Mouse (Mus musculus): ENCODE data around the gene AC124108.1. TPM values are rescaled to one million over a fixed set of nuclear protein-coding genes. Genes with fewer than 3 reads are reported as not detected.

The AC124108.1 gene
- not detected in 2 replicates for total RNA-seq (2014; fragmentation: Nextera tagmentation)
- total RNA-seq (2017) = not detected in 2 replicates

GRCm38 (mm10) chr1:132191093-132191785, at the start of gene AC124108.1, which contains the start of gene Lemd1:
Gene AC124108.1 (plus strand): TSS chr1:132191457.
Gene Lemd1 (plus strand): TSS chr1:132191431.
- no peak for ATAC-seq (replicated peaks; ENCODE audit: poor library complexity, severe bottlenecking)

GRCm38 (mm10) chr1:132141753-132142152, 49.5 kb upstream of the AC124108.1 start:
- no peak for ATAC-seq (replicated peaks; ENCODE audit: poor library complexity, severe bottlenecking)

GRCm38 (mm10) chr1:132143079-132143478, 48.2 kb upstream of the AC124108.1 start:
- peak; percentile 46 for ATAC-seq (replicated peaks; ENCODE audit: poor library complexity, severe bottlenecking)

GRCm38 (mm10) chr1:132143730-132144129, 47.5 kb upstream of the AC124108.1 start:
- no peak for ATAC-seq (replicated peaks; ENCODE audit: poor library complexity, severe bottlenecking)

GRCm38 (mm10) chr1:132144223-132144622, 47.0 kb upstream of the AC124108.1 start:
- ATAC-seq (replicated peaks; ENCODE audit: poor library complexity, severe bottlenecking) = no peak

GRCm38 (mm10) chr1:132144837-132145236, 46.4 kb upstream of the AC124108.1 start:
- ATAC-seq (replicated peaks; ENCODE audit: poor library complexity, severe bottlenecking) = no peak

GRCm38 (mm10) chr1:132145973-132146685, 45.1 kb upstream of the AC124108.1 start:
- no peak for ATAC-seq (replicated peaks; ENCODE audit: poor library complexity, severe bottlenecking)

GRCm38 (mm10) chr1:132149410-132149809, 41.8 kb upstream of the AC124108.1 start:
- ATAC-seq (replicated peaks; ENCODE audit: poor library complexity, severe bottlenecking) = peak; percentile 88

GRCm38 (mm10) chr1:132150171-132150570, 41.1 kb upstream of the AC124108.1 start:
- ATAC-seq (replicated peaks; ENCODE audit: poor library complexity, severe bottlenecking) = no peak

GRCm38 (mm10) chr1:132150817-132151601, 40.2 kb upstream of the AC124108.1 start:
- no peak for ATAC-seq (replicated peaks; ENCODE audit: poor library complexity, severe bottlenecking)

- no peak for ATAC-seq (replicated peaks; ENCODE audit: poor library complexity, severe bottlenecking)
Measured at GRCm38 (mm10) chr1:132151908-132152307, 39.3 kb upstream of the AC124108.1 start.

GRCm38 (mm10) chr1:132153086-132153690, 38.1 kb upstream of the AC124108.1 start:
- ATAC-seq (replicated peaks; ENCODE audit: poor library complexity, severe bottlenecking) = no peak

- no peak for ATAC-seq (replicated peaks; ENCODE audit: poor library complexity, severe bottlenecking)
Measured at GRCm38 (mm10) chr1:132153691-132154090, 37.6 kb upstream of the AC124108.1 start.

- ATAC-seq (replicated peaks; ENCODE audit: poor library complexity, severe bottlenecking) = peak; percentile 85
Measured at GRCm38 (mm10) chr1:132155737-132156136, 35.5 kb upstream of the AC124108.1 start.

GRCm38 (mm10) chr1:132157016-132157781, 34.1 kb upstream of the AC124108.1 start:
- peak; percentile 78 for ATAC-seq (replicated peaks; ENCODE audit: poor library complexity, severe bottlenecking)

- ATAC-seq (replicated peaks; ENCODE audit: poor library complexity, severe bottlenecking) = no peak
Measured at GRCm38 (mm10) chr1:132157808-132158207, 33.4 kb upstream of the AC124108.1 start.

- ATAC-seq (replicated peaks; ENCODE audit: poor library complexity, severe bottlenecking) = no peak
Measured at GRCm38 (mm10) chr1:132158741-132159140, 32.5 kb upstream of the AC124108.1 start.

GRCm38 (mm10) chr1:132159681-132160080, 31.6 kb upstream of the AC124108.1 start:
- ATAC-seq (replicated peaks; ENCODE audit: poor library complexity, severe bottlenecking) = no peak

GRCm38 (mm10) chr1:132161211-132161880, 29.9 kb upstream of the AC124108.1 start:
- ATAC-seq (replicated peaks; ENCODE audit: poor library complexity, severe bottlenecking) = no peak
